Mouse (Mus musculus) myocyte (in vitro differentiated cells): ENCODE data around the gene Wif1.

Experiments used
- CEBPB ChIP-seq: IDR thresholded peaks from 2 replicates; pipeline ENCODE4 v1.6.1; 2011; ENCODE audit warnings: mild to moderate bottlenecking, moderate library complexity; ENCODE audit not compliant: poor library complexity, insufficient read depth, severe bottlenecking
- MAX ChIP-seq: IDR thresholded peaks from one replicate; pipeline ENCODE4 v1.6.1; 2011; ENCODE audit warnings: low read depth, mild to moderate bottlenecking, control low read depth
- MYOG ChIP-seq, 3 experiments: IDR thresholded peaks; one replicate each; pipeline ENCODE4 v1.6.1; 2011; ENCODE audit warnings: control low read depth in 2 of 3, low read depth in 2 of 3, mild to moderate bottlenecking in 2 of 3; ENCODE audit not compliant: insufficient read length in 2 of 3, control insufficient read depth in 1 of 3, insufficient read depth in 1 of 3
- POLR2A ChIP-seq: IDR thresholded peaks from one replicate; pipeline ENCODE4 v1.6.1; 2011; ENCODE audit warnings: low read depth, mild to moderate bottlenecking, control low read depth, moderate library complexity; ENCODE audit not compliant: insufficient read length
- USF1 ChIP-seq: IDR thresholded peaks from one replicate; pipeline ENCODE4 v1.6.1; 2011; ENCODE audit warnings: low read depth, mild to moderate bottlenecking, control low read depth, moderate library complexity

DNA sequence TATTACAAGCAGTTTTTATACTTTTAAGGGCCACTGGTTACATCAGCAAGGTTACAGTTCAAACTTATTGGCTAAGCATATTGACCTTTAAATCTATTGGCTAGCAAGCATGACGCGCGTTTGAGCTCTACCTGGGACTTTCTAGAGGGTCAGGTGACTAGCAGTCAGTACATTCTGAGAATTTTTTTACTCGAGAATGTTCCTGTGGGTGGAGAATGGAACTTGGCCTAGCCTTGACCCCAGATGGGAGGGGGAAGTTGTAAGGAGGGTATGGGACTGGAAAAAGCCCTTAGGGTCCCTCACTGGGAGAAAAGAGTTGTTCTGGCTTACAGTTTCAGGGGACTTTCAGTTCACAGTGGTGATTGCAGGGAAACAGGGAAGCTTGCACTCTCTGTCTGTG is 22.3 kb upstream of the Wif1 start:
- no peak for TF ChIP-seq MAX
- no peak for TF ChIP-seq USF1
- TF ChIP-seq MYOG (IDR thresholded peaks at IDR 0.05; ENCODE audit: control insufficient read depth in 1 of 3, insufficient read depth in 1 of 3, insufficient read length in 2 of 3, low read depth in 2 of 3) = no peak
- no peak for TF ChIP-seq POLR2A
- no peak for TF ChIP-seq CEBPB
